Mouse (Mus musculus) liver, postnatal 0 days (tissue): ENCODE data around the gene Cyth3.

Experiments used
- CTCF ChIP-seq: sonication (generic); IDR thresholded peaks from 2 replicates; pipeline ENCODE4 v1.5.1; 2016; ENCODE audit warnings: antibody characterized with exemption, low read depth
- EP300 ChIP-seq: IDR thresholded peaks from 2 replicates; pipeline ENCODE4 v1.6.1; 2016; ENCODE audit warnings: antibody characterized with exemption, low read depth, mild to moderate bottlenecking

- TF ChIP-seq CTCF (no peak), EP300 (no peak)
These were observed 6.1 kb upstream of the Cyth3 start for GRCm38 (mm10) chr5:143616116-143616515.
